Mouse (Mus musculus) spleen, adult 2 months (tissue): Measurements from ENCODE around the gene Nsg1.

Experiments
- CTCF ChIP-seq: fragments of 200-500 bp; IDR thresholded peaks from 2 replicates; pipeline ENCODE4 v1.5.1; 2011; ENCODE audit warnings: mild to moderate bottlenecking, inconsistent platforms; ENCODE audit not compliant: insufficient read depth, insufficient read length, insufficient replicate concordance; ENCODE audit errors: extremely low read depth
- POLR2A ChIP-seq: fragments of 200-500 bp; IDR thresholded peaks from 2 replicates; pipeline ENCODE4 v1.6.1; 2011; ENCODE audit warnings: low read depth, low read length, inconsistent platforms

DNA sequence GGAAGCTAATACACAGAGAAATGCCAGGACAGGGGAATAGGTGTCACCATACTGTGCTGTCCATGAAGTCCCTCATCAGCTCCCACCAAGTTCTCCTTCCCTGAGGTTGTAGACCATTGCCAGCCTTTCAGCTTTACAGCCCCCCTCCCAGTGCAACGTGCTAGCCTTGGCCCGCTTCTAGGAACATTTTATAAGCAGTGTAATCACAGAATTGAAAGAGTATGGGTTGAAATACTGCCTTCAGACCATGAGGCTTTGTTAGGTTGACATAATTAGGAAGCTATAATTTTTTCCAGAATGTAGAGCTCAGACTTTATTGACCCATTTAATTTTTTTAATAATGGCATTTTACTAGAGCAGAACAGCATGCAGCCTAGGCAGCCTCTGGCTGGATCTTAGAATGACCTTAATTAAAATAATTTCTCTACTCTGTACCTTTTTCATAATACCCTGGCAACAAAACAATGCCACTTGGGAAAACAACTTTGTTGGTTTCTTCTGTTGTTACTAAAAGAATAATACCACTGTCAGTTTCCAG is 60.5 kb downstream of the Nsg1 start:
- TF ChIP-seq POLR2A: no peak
- TF ChIP-seq CTCF: no peak
